Mouse (Mus musculus): Measurements from ENCODE around the gene Rpl18. TPM values are rescaled to one million over a fixed set of nuclear protein-coding genes. Genes with fewer than 3 reads are reported as not detected.

Gene Rpl18
- total RNA-seq, 2 experiments from 2014 or later = 698 to 700 TPM

DNA sequence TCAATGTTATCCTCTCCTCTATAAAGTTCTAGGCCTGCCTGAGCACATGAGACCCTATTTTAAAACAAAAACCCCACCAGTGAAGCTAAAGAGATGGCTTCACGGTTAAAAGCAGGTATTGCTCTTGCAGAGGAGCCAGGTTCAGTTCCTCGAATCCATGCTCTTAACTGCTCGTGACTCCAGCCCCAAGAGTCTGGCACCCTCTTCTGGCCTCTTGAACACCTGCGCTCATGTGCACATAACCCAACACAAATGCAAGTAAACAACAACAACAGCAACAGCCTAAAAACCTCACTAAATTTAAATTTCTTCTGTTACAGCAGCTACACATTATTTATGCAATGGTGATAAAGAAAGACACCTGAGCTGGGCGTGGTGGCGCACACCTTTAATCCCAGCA lies 52.2 kb downstream of the Rpl18 start:
- DNase-seq = no peak
- intact Hi-C loops (cut with DNase I) = no loop called here

Other genes starting within 250 kb of the Rpl18 start
- gene Bax, start 248.6 kb upstream of the Rpl18 start, total RNA-seq (2021) = 10 to 100 TPM; 44.5 to 45.8 TPM
- not detected for gene Tulp2, start 233.6 kb upstream of the Rpl18 start, total RNA-seq (2021)
- gene Gm45808, start 228.6 kb upstream of the Rpl18 start, total RNA-seq (2021) = 1 to 10 TPM; 2.2 to 2.5 TPM
- gene Dhdh, start 226.7 kb upstream of the Rpl18 start, total RNA-seq (2021) = 1 to 10 TPM; 4.7 to 6.0 TPM
- 100 to 1,000 TPM; 144 to 151 TPM for gene Nucb1, start 205.1 kb upstream of the Rpl18 start, total RNA-seq (2021)
- 10 to 100 TPM; 24.5 to 45.4 TPM for gene Ppp1r15a, start 189.2 kb upstream of the Rpl18 start, total RNA-seq (2021)
- 1 to 10 TPM; 4.1 to 5.6 TPM for gene Plekha4, start 189.1 kb upstream of the Rpl18 start, total RNA-seq (2021)
- gene Hsd17b14, start 160.6 kb upstream of the Rpl18 start, total RNA-seq (2021) = under 1 TPM; 0.25 to 0.34 TPM
- 10 to 100 TPM; 54.7 to 54.9 TPM for gene Bcat2, start 145.3 kb upstream of the Rpl18 start, total RNA-seq (2021)
- gene Fgf21, start 100.0 kb upstream of the Rpl18 start, total RNA-seq (2021) = not detected
- gene Fut1, start 98.2 kb upstream of the Rpl18 start, total RNA-seq (2021) = not detected
- under 1 TPM; 0.22 to 0.65 TPM for gene Izumo1, start 93.6 kb upstream of the Rpl18 start, total RNA-seq (2021)
- 10 to 100 TPM; 51.9 to 52.4 TPM for gene Rasip1, start 88.0 kb upstream of the Rpl18 start, total RNA-seq (2021)
- gene Mamstr, start 75.5 kb upstream of the Rpl18 start, total RNA-seq (2021) = 1 to 10 TPM; 7.5 to 8.5 TPM
- under 1 TPM in 1 of 2 experiments, not detected in 1; 0.38 TPM for gene Fut2, start 49.1 kb upstream of the Rpl18 start, total RNA-seq (2021)
- under 1 TPM in 1 of 2 experiments, not detected in 1; 0.15 TPM for gene Ntn5, start 31.4 kb upstream of the Rpl18 start, total RNA-seq (2021)
- under 1 TPM in 1 of 2 experiments, not detected in 1; 0.22 TPM for gene Sec1, start 21.1 kb upstream of the Rpl18 start, total RNA-seq (2021)
- 1 to 10 TPM; 4.2 to 4.6 TPM for gene Car11, start 15.6 kb upstream of the Rpl18 start, total RNA-seq (2021)
- gene Dbp, start 10.4 kb upstream of the Rpl18 start, total RNA-seq (2021) = 10 to 100 TPM; 22.7 to 29.8 TPM
- 10 to 100 TPM; 17.4 to 20.1 TPM for gene Sphk2, start 2.5 kb downstream of the Rpl18 start, total RNA-seq (2021)
- under 1 TPM; 0.10 to 0.12 TPM for gene Fam83e, start 5.8 kb downstream of the Rpl18 start, total RNA-seq (2021)
- not detected for gene Spaca4, start 10.4 kb downstream of the Rpl18 start, total RNA-seq (2021)
- gene Lmtk3, start 68.3 kb downstream of the Rpl18 start, total RNA-seq (2021) = under 1 TPM; 0.22 to 0.30 TPM
- not detected for gene Sult2b1, start 69.2 kb downstream of the Rpl18 start, total RNA-seq (2021)
- gene Cyth2, start 99.1 kb downstream of the Rpl18 start, total RNA-seq (2021) = 10 to 100 TPM; 91.1 to 95.1 TPM
- under 1 TPM; 0.69 to 0.74 TPM for gene Kcnj14, start 109.3 kb downstream of the Rpl18 start, total RNA-seq (2021)
- 10 to 100 TPM; 14.6 to 17.1 TPM for gene Grwd1, start 115.5 kb downstream of the Rpl18 start, total RNA-seq (2021)
- gene Kdelr1, start 157.3 kb downstream of the Rpl18 start, total RNA-seq (2021) = 100 to 1,000 TPM; 121 to 128 TPM
- under 1 TPM; 0.55 to 0.77 TPM for gene Grin2d, start 162.9 kb downstream of the Rpl18 start, total RNA-seq (2021)
- under 1 TPM in 1 of 2 experiments, not detected in 1; 0.37 TPM for gene Syngr4, start 181.3 kb downstream of the Rpl18 start, total RNA-seq (2021)
- 10 to 100 TPM; 56.8 to 58.7 TPM for gene Tmem143, start 181.5 kb downstream of the Rpl18 start, total RNA-seq (2021)
- 10 to 100 TPM; 37.0 to 44.5 TPM for gene Emp3, start 205.9 kb downstream of the Rpl18 start, total RNA-seq (2021)
- 1 to 10 TPM in 1 of 2 experiments, under 1 TPM in 1; 0.96 to 2.0 TPM for gene Ccdc114, start 208.6 kb downstream of the Rpl18 start, total RNA-seq (2021)